Mouse (Mus musculus) heart, postnatal 25 days (tissue): ENCODE data around the gene Sox10. TPM values are rescaled to one million over a fixed set of nuclear protein-coding genes. Genes with fewer than 3 reads are reported as not detected.

ENCODE experiments used
- DNase-seq: peaks from one replicate; pipeline ENCODE4 v3.0.0; 2022; ENCODE audit warnings: low spot score
- intact Hi-C: fragments of 180-260 bp; cut with DNase I; formaldehyde crosslinking; loops from one replicate; pipeline ENCODE4 v1.15.1; 2025
- total RNA-seq, 2 experiments: library from RNA; stranded (reverse); gene quantifications; 2 replicates each; pipeline ENCODE4 v1.2.3; 2021

Gene Sox10
- total RNA-seq, result 1 to 10 TPM in 1 of 2 experiments, under 1 TPM in 1; 0.92 to 1.3 TPM

DNA sequence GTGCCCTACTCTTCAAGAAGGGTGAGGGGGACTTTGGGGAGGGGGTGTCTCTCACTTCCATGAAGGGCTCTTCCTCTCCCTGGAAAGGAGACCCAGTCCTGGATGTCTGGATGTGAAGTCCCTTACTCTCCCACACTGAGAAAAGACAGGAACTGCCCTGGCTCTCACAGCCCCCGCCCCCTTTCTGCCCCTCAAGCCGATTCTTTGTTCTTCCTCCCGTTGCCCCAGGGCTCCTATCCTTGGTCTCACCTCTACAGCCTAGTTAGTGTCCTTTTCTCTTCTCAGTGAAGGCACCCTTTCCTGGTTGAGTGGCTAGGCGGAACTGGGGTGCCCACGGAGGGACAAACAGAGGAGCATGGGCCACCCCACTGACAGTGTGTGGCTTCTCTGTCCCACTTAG lies at the start of gene Sox10:
Gene Sox10, minus strand, starts transcription at position 101 of the 400 bp plus-strand sequence.
- intact Hi-C loops, result no loop called here
- no peak for DNase-seq

DNA sequence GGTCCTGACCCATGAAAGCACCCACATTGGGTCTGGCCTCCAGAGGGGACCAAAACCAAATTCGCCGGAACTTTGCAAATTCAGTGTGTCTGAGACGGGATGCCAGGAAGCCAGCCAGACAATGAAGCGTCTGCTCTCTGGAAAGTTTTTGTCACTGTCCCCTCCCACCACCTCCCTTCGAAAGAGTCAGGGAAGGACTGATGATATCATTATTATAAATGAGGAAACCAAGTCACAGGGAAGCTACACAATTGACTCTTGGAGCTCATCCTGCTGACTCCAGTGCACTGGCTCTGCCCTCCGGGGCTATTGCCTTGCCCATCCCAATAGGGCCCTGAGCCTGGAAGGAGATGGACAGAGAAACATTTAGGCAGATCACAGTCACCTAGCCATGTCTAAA lies 48.6 kb upstream of the Sox10 start:
- no peak for DNase-seq
- intact Hi-C loops, result no loop called here

- DNase-seq, result no peak
- intact Hi-C loops, result no loop called here
These were observed 47.9 kb upstream of the Sox10 start for GRCm38 (mm10) chr15:79212750-79213446.

- DNase-seq, result no peak
- intact Hi-C loops, result no loop called here
These were observed 45.3 kb upstream of the Sox10 start for GRCm38 (mm10) chr15:79210357-79210756.

DNA sequence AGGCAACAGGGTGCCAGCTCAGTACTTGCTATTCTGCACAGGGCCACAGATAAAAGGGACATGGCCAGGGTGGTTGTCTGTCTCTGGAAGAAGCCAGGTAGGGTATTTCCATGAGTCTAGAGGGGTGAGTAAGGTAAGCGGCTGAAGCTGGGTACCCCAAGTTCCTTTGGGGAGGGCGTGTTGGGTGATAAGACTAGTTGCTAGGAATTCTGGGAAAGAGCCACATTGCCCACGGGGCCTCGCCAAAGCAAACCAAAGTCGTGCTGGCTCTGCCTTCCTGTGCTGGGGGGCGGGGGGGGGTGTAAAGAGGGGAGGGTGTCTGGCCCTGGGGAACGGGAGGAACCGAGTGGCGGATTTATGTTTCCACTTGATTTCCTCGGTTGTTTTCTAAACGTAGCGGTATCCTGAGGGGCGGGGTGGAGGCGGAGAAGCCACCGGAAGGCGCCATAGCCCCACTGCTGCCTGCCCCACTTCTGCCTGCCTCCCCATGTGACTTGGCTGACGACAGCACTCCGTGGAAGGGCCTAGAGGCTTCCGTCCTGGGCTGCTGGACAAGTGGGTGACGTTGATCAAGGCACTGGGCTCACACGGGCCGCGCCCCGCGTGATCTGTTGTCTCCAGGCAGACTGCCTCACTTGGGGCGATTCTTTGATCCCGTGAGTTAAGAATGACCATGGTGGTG lies 43.9 kb upstream of the Sox10 start:
- DNase-seq, result peak; percentile 52
- intact Hi-C loops, result no loop called here

GRCm38 (mm10) chr15:79208211-79208610 lies 43.2 kb upstream of the Sox10 start:
- DNase-seq, result no peak
- intact Hi-C loops, result no loop called here

DNA sequence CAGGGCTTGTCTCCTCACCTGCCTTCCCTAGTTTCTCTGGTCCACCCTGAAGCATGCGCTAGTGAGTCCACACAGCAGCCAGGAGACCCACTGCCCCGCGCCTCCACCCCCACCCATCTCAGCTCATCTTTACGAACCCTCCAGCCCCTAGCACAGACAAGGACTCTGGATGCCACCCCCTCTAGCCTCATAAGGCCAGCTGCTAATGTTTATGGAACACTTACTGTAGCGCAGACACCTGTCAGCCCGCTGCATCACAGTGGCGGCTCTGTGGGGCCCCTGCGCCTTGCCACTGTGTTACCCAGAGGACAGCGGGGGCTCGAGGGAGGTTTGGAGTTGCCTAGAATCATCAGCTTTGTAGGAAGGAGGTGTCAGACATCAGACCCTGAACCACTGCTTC lies 37.5 kb upstream of the Sox10 start:
- no peak for DNase-seq
- intact Hi-C loops, result no loop called here

DNA sequence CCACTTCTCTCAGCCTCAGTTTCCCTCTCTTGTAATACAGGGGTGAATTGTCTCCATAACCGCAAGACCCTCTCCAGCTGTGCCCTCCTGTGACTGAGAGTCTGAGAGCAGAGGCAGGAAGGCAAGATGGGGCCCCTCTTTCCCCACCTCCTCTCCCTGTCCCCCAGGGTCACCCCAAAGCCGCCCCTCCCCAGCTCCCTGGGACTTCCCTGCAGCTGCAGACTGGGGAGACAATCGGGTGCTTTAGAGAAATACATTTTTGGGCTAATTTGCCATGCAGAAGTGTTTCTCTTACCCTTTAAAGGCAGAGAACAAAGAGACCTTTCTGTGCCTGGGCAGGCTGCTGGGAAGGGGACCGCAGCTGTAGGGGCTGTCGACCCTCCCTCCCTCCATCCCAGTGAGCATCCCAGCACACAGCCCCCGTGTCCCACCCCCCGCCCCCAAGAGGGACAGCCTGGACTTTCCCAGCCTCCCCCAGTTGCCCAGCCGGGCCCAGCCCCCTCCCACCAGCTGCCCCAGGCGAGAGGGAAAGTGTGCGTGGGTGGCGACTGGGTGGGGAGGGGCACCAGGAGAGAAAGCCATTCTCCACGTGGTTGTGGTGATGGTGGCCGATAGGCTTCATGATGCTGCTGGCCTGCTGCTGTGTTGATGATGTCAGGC lies 36.6 kb upstream of the Sox10 start:
- intact Hi-C loops, result no loop called here
- DNase-seq, result no peak

- DNase-seq, result no peak
- intact Hi-C loops, result no loop called here
These were observed 34.4 kb upstream of the Sox10 start for GRCm38 (mm10) chr15:79199390-79199976.

GRCm38 (mm10) chr15:79195492-79195891 lies 30.5 kb upstream of the Sox10 start:
- intact Hi-C loops, result no loop called here
- no peak for DNase-seq

- no peak for DNase-seq
- intact Hi-C loops, result no loop called here
These were observed 29.9 kb upstream of the Sox10 start for GRCm38 (mm10) chr15:79194946-79195345.

DNA sequence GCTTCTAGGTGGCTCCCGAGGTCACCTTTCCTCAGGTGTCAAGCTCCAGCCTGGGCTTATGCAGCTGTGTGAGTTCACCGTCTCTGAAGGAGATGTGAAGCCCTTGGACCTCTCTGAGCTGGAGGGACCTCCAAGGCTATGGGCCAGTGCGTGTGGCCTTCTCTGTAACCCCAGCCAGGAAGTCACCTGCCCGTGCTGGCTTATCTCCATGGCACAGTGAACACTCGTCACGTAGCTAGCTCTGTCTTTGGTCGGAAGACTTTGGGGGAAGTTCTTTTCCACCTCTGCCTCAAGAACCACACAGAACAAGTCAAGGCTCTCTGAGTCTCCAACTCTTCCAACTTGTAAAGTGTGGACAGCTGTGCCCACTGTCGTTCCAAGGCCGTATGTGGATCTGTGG lies 29.0 kb upstream of the Sox10 start:
- no peak for DNase-seq

DNA sequence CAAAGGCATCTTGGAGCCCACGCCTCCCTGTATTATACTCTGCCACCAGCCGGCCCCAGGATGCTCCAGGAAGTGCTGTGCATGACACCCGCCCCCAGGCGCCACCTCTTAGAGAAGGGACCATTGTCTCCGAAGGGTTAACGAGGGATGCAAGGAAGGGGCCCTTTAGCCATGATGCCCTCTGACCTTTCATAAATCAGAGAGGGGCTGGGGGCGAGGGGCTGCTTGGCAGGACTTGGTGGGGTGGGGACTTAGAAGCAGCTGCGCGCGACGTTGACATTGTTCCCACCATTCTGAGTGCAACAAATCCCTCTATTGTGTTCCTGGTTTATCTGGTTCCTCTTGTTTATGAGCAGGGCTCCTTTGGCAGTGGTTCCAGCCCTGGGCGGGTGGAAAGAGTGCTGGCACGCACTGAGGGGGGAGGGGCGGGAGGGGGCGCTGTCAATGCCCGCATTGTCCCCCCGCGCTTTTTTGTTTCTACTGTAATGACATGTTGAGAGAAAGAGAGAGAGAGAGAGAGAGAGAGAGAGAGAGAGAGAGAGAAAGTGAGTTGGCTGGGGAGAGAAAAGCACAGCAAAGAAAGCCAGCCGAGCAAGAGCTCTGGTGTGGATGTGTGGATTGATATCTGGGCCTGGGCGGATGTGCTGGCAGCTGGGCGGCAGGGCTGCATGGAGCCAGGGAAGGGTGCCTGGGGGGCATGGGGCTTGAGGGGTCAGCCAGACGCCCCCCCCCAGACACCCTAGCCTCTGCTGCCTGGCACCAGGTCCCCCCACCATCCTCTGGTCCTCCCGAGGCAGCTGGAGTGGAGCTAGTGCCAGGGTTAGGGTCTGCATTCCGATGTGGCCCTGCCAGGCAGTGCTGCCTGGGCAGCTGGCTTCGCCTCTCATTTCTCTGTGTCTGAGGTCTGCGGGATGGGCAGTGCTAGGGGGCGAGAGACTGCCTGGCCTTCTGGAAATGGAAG lies 28.1 kb upstream of the Sox10 start:
- intact Hi-C loops, result no loop called here
- DNase-seq, result no peak

More for the DNA sequence above, 29.0 kb upstream of the Sox10 start:
- intact Hi-C loops, result no loop called here

GRCm38 (mm10) chr15:79192450-79192849 lies 27.4 kb upstream of the Sox10 start:
- DNase-seq, result no peak
- intact Hi-C loops, result no loop called here

DNA sequence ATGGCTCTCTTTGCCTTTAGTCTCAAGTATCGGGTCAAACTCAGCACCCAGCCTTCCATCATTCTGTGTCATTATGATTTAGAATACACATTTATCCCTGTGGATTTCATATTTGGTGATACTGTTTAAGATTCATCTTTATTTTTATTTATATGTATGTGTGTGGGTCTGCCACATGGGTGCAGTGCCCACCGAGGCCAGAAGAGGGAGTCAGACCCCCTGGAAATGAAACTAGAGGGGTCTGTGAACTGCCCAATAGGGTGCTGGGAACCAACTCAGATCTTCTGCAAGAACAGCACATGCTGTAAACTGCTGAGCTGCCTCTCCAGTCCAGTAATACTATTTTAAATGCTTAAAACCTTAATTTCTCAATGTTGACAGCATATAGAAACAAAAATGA lies 26.4 kb upstream of the Sox10 start:
- intact Hi-C loops, result no loop called here
- DNase-seq, result no peak

- intact Hi-C loops, result no loop called here
- DNase-seq, result no peak
These were observed 22.8 kb upstream of the Sox10 start for GRCm38 (mm10) chr15:79187819-79188218.

DNA sequence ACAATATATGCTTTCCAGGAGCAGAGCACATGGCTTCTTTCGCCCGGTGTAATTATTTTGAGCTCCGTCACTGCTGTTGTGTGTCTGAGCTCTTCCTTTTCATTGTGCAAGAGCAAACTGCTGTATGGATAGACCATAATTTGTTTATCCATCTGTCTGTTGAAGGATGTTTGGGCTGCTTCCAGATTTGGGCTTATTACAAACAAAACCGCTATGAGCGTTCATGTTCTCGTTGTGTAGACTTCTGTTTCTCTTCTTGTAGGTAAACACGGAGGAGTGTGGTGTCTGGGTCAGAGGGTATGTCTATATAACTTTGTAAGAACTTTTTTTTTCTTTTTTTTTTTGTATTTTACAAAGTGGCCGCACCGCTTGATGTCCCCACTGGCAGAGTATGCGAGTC lies 20.2 kb upstream of the Sox10 start:
- no peak for DNase-seq
- intact Hi-C loops, result no loop called here

DNA sequence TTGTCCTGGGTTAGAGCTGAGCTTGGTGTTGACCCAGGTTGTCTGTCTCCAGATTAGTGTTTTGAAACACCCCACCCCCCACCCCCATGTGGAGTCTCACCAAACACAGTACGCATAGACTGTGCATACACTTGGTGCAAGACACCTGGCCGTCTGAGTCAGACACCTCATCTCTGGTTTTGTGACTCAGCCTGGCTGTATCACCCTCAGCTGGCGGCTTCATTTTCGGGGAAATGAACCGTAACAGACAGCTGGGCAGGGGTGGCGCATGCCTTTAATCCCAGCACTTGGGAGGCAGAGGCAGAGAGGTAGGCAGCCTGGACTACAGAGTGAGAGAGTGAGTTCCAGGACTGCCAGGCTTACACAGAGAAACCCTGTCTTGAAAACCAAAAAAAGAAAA lies 11.9 kb upstream of the Sox10 start:
- DNase-seq, result no peak
- intact Hi-C loops, result no loop called here

GRCm38 (mm10) chr15:79166712-79167111 lies 1.7 kb upstream of the Sox10 start:
- intact Hi-C loops, result no loop called here
- no peak for DNase-seq

- intact Hi-C loops, result no loop called here
- no peak for DNase-seq
These were observed 789 bp downstream of the Sox10 start for GRCm38 (mm10) chr15:79164251-79164650.
